Mouse (Mus musculus): Measurements from ENCODE around the gene Lyve1. TPM values are rescaled to one million over a fixed set of nuclear protein-coding genes. Genes with fewer than 3 reads are reported as not detected.
A peak's percentile ranks its signal among the peaks of the same experiment; 100 is the strongest.

Gene Lyve1
- polyA plus RNA-seq, 1 experiment = 4.1 TPM

DNA sequence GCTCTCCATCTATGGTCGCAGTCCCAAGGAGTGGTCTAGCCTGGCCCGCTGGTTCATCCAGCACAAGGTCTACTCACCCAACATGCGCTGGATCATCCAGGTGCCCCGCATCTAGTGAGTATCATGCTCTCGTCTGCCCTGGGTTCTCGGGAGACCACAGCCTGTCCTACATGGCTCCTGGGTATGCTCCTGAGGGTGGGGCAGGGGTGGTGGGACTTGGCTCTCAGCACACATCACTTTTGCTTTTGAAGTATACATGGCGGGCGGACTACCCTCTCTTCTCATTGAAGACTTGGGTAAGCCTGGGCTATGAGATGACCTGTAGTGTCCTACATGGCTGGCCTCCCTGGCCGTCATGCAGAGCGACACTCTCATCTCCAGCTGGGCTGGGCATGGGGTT is 59.9 kb downstream of the Lyve1 start:
- WGBS = 98% methylated on average over 10 of the region's 10 CpGs
- Histone ChIP-seq H3K4me1 (ENCODE audit: control insufficient read depth, insufficient read depth, low read length) (no peaks in the 10 kb centered on the region), H3K27ac (ENCODE audit: control insufficient read depth, insufficient read depth, low read depth, low read length, poor library complexity) (no peak overlapping the region), H3K4me3 (replicated peaks; ENCODE audit: control insufficient read depth, low read depth, low read length) (no peak overlapping the region)
- no peak for TF ChIP-seq POLR2A (IDR thresholded peaks at IDR 0.05; ENCODE audit: borderline replicate concordance, control insufficient read depth, low read depth, low read length)
- no peak for TF ChIP-seq CTCF (IDR thresholded peaks at IDR 0.05; ENCODE audit: control insufficient read depth, insufficient read depth, low read length)

GRCm38 (mm10) chr7:110801028-110801427 is 62.0 kb downstream of the Lyve1 start:
- no peak overlapping the region for H3K27ac ChIP-seq (ENCODE audit: control insufficient read depth, insufficient read depth, low read depth, low read length, poor library complexity)
- TF ChIP-seq CTCF (IDR thresholded peaks at IDR 0.05; ENCODE audit: control insufficient read depth, insufficient read depth, low read length) (peak; percentile 92), POLR2A (IDR thresholded peaks at IDR 0.05; ENCODE audit: borderline replicate concordance, control insufficient read depth, low read depth, low read length) (no peak)
- no peak overlapping the region for H3K4me3 ChIP-seq (replicated peaks; ENCODE audit: control insufficient read depth, low read depth, low read length)
- peaks cover 8% of the 10 kb centered on the region for H3K4me1 ChIP-seq (ENCODE audit: control insufficient read depth, insufficient read depth, low read length)
- 4% methylated on average over 4 of the region's 4 CpGs for WGBS

Other genes starting within 250 kb of the Lyve1 start
- gene Sbf2, start 248.3 kb downstream of the Lyve1 start, polyA plus RNA-seq (2011; ENCODE audit: insufficient read depth, insufficient read length, low replicate concordance, missing spikeins) = 3.4 and 11.1 TPM in 2 replicates
- not detected in 2 replicates for gene Adm, start 235.6 kb downstream of the Lyve1 start, polyA plus RNA-seq (2011; ENCODE audit: insufficient read depth, insufficient read length, low replicate concordance, missing spikeins)
- 25.5 and 36.5 TPM in 2 replicates for gene Ampd3, start 95.0 kb downstream of the Lyve1 start, polyA plus RNA-seq (2011; ENCODE audit: insufficient read depth, insufficient read length, low replicate concordance, missing spikeins)
- 24.6 and 29.9 TPM in 2 replicates for gene Rnf141, start 18.8 kb downstream of the Lyve1 start, polyA plus RNA-seq (2011; ENCODE audit: insufficient read depth, insufficient read length, low replicate concordance, missing spikeins)
- 10.7 and 59.3 TPM in 2 replicates for gene Mrvi1, start 119.2 kb upstream of the Lyve1 start, polyA plus RNA-seq (2011; ENCODE audit: insufficient read depth, insufficient read length, low replicate concordance, missing spikeins)
- 12.1 and 21.2 TPM in 2 replicates for gene Ctr9, start 165.7 kb upstream of the Lyve1 start, polyA plus RNA-seq (2011; ENCODE audit: insufficient read depth, insufficient read length, low replicate concordance, missing spikeins)
- 184 and 239 TPM in 2 replicates for gene Eif4g2, start 219.8 kb upstream of the Lyve1 start, polyA plus RNA-seq (2011; ENCODE audit: insufficient read depth, insufficient read length, low replicate concordance, missing spikeins)